Mouse (Mus musculus) subcutaneous adipose tissue, adult 2 months (tissue): ENCODE data around the gene Frs2. TPM values are rescaled to one million over a fixed set of nuclear protein-coding genes. Genes with fewer than 3 reads are reported as not detected.

Experiments used
- polyA plus RNA-seq: library from polyadenylated mRNA; depleted of rRNA; stranded (reverse); fragments of >200 nt; gene quantifications from 2 replicates; pipeline ENCODE4 v1.2.3, GENCODE M21; 2012; ENCODE audit warnings: low replicate concordance; rRNA removed

Gene Frs2
- 12.8 and 27.1 TPM in 2 replicates for polyA plus RNA-seq

DNA sequence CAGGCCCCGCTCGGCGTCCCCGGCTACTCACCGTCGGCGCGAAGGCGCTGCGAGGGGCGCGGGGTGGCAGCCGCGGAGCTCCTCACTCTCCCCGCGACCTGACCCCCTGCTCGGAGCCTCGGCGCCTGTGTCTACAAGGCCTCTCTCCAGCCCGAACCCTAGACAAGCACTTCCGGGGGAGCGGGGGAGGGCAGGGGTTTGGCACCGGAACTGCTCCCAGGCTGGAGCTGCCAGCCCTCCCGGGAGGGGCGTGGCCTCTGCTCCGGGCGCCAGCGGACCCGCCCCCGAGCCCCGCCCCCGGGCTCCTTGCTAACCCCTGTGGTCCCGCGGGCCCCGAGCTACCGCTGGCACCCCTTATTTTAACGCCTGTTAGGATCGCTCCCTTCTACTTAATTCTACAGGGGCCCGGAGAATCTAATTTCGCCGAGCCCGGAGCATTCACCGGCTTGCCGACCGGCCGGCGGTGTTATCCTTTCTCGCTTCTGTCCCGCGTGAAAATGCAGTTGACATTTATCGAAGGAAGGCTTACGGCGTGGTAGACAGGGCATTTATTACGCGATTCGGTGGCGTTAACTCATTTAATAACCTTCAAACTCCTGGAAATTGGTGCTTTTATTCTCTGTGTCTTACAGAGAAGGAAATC, at the start of gene Frs2:
Frs2 (minus strand) TSS at position 174 of the 643 bp plus-strand sequence.

DNA sequence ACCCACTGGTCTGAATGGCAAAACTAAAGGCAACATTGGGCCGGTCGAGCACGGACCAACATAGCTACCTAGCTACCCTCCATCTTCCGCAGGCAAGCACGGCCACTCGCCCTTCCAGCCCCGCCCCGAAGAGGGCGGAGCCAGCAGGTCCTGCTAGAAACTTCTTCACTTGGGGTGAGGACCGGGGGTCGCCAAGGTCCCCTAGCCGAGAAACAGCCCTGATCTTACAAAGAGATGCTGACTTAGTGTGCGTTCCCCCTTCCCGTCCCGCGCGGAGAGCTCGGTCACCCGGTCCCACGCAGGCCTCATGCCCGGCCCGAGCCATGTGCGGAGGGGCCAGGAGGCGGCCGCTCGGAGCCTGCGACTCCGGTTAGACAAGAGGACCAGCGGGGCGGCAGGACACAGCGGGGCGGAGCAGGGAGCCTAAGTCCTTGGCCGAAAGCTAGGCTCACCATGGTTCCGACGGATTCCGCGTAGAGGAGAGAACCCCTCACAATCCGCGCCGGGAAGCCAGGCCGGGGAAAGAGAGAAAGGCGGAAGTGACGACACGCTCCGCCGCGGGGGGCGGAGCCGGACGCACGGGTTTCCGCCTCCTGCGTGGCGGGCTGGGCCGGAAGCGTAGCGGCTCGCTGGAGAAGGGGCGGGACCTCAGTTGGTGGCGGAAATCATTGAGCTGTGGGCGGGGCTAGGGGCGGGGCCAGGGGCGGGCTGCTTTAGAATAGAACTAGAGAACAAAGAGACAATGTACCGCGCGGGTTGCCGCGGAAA, 84.9 kb downstream of the Frs2 start, which contains the start of gene Cct2:
Cct2 (minus strand) TSS at position 561 of the 768 bp plus-strand sequence.

DNA sequence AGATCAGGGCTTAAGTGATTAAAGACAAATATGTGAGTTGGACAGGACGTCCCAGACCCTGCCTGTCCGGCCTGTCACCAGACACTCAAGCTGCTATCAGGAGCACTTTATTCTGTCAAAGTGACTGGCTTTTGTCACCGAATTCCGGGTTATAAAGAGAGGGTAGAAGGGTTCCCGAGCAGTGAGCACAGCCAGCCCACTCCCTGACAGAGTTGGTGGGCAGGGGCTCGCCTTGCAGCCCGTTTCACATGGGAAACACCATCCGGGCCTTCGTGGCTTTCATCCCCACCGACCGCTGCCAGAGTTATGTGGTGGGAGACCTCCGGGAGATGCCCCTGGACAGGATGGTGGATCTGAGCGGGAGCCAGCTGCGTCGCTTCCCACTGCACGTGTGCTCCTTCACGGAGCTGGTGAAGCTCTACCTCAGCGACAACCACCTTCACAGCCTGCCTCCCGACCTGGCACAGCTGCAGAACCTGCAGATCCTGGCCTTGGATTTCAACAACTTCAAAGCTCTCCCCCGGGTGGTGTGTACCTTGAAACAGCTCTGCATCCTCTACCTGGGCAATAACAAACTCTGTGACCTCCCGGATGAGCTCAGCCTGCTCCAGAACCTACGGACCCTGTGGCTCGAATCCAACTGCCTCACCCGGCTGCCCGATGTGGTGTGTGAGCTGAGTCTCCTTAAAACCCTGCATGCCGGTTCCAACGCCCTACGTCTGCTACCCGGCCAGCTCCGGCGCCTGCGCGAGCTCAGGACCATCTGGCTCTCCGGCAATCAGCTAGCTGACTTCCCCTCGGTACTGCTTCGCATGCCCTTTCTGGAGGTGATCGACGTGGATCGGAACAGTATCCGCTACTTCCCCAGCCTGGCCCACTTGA, 102.9 kb downstream of the Frs2 start, which contains the start of gene Lrrc10:
Lrrc10 (plus strand) TSS at position 167 of the 882 bp plus-strand sequence.

Other genes with a start within 250 kb of the Frs2 start
- gene Rab3ip, start 197.8 kb downstream of the Frs2 start, polyA plus RNA-seq = 43.9 and 123 TPM in 2 replicates
- not detected in 2 replicates for gene Gm10271, start 175.9 kb downstream of the Frs2 start, polyA plus RNA-seq
- gene Best3, start 162.2 kb downstream of the Frs2 start, polyA plus RNA-seq = 0.04 TPM in 1 of 2 replicates, not detected in the other
- not detected in 2 replicates for gene Lrrc10, start 103.2 kb downstream of the Frs2 start, polyA plus RNA-seq
- 86.4 and 129 TPM in 2 replicates for gene Cct2, start 84.7 kb downstream of the Frs2 start, polyA plus RNA-seq
- gene Yeats4, start 76.0 kb upstream of the Frs2 start, polyA plus RNA-seq = 15.0 and 26.0 TPM in 2 replicates
- 0.24 TPM in 1 of 2 replicates, not detected in the other for gene 9530003J23Rik, start 90.2 kb upstream of the Frs2 start, polyA plus RNA-seq
- 594 and 634 TPM in 2 replicates for gene Lyz2, start 133.8 kb upstream of the Frs2 start, polyA plus RNA-seq
- 27.0 and 34.5 TPM in 2 replicates for gene Lyz1, start 144.3 kb upstream of the Frs2 start, polyA plus RNA-seq
- 28.9 and 66.1 TPM in 2 replicates for gene Cpsf6, start 231.5 kb upstream of the Frs2 start, polyA plus RNA-seq